Mouse (Mus musculus) kidney, postnatal 36 days (tissue): ENCODE measurements at regions not wholly inside any gene's neighbourhood (a gene's known extent, or its start where the extent isn't known, plus 50 kb on each side); places are given as distances from the start of the nearest gene placed in this dataset.

Experiments used
- DNase-seq, 2 experiments: peaks; one replicate each; pipeline ENCODE4 v3.0.0; 2021 to 2022; ENCODE audit warnings: mixed read lengths in 2 of 2

GRCm38 (mm10) chr9:27702140-27702539, 88.4 kb upstream of the Opcml start:
- DNase-seq, result no peak

GRCm38 (mm10) chr9:27704001-27704400, 86.6 kb upstream of the Opcml start:
- DNase-seq, result no peak

GRCm38 (mm10) chr9:27723840-27724408, 66.7 kb upstream of the Opcml start:
- no peak for DNase-seq

DNA sequence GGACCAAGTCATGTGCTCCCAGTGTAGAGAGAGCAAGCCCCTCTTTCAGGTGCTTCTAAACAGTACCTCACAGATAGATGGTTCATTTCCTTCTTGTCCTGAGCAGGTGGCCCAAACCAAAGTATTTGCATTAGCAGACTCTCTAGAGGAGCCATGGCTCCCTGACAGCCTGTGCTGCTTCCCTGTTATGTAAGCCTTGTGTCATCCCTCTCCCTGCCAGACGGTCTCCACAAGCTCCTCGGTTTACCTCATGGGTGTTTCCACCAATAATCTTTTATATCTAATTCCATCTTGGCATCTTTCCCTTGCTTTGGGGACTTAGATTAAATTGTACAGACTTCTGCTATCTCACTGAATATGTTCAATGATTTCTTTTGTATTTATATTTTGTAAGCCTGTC, 66.0 kb upstream of the Opcml start:
- no peak for DNase-seq

DNA sequence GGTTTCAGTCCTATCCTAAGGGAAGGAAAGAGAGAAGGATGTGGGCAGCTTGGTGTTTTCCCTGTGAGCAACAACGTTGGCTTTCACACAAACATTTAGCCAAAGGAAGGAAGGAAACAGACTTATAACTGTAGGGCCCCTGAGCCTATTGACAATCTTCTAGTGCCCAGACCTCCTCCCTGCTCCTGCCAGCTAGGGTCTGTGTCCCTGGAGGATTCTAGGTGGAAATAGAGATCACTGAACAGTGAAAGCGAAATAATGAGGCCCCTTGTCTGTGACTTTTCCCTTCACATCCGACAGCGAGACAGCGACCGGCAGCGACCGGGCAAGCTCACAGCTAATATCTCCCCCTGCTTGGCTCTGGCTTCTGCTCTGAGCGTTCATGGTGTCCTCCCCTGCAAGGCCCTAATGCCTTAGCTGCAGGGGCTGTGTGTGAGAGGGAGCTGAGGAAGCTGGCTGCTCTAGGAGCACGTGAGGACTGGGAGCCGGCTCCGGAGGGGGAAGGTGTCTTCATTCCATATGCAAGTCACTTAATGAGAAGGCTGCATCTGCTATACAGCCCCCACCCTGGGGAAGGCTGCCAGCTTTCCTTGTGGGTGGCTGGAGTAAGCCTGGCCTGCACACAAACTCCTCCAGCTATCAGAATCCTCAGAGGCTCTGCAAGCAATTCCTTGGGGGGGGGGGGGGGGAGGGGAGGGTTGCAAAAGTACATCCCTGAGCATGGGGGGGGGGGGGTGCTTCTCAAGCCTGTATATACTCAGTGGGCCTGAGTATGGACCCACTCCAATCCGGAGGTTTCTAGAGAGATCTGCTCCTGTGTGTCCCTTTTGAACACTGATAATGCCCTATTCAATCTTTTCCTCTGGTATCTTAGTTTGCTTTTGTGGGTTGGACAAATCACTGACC, 61.7 kb upstream of the Opcml start:
- DNase-seq, result no peak

DNA sequence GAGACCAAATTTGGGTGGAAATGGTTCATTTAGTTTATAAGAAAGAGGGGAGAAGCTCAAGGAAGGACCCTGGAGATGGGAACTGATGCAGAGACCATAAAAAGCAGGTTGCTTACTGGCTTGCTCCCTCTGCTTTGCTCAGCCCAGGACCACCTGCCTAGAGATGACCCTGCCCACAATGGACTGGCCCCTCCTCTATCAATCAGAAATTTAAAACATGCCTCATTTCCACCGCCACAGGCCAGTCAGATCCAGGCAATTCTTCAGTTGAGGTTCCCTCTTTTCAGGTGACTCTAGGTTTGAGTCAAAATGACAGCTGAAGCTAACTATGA, 61.1 kb upstream of the Opcml start:
- DNase-seq, result no peak

DNA sequence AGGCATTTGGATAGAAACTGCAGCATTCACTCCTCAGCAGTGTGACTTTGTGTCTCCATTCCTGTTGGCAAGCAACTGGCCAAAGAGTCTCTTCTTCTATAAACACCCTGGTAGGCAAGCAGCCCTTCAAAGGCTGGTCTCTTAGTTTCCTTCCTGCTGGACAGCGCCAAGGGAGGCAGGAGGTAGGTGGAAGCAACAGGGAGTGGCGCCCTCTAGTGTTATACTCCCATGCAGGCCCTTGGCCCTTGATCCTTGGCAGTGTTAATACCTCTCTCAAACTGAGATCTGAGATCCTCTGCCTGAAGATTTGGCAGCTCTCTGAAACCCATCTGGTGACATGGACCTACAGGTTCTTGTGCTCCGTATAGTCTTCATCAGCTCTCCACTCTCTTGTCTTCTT, 51.3 kb upstream of the Opcml start:
- peak; percentile 6 to 47 for DNase-seq
